Mouse (Mus musculus) MEL (cell line): Measurements from ENCODE around the gene Acad10.
"Not testable (repeated sequence)": the region's sequence is repeated elsewhere in the genome, so short reads cannot be mapped to it uniquely, and the experiment has no call there.

Experiments
- GATA1 ChIP-seq: IDR thresholded peaks from 2 replicates; pipeline ENCODE4 v1.6.1; 2011; ENCODE audit warnings: low read depth, low read length, improper control_type of control experiment
- HCFC1 ChIP-seq: IDR thresholded peaks from 2 replicates; pipeline ENCODE4 v1.6.1; 2012; ENCODE audit warnings: low read depth, mild to moderate bottlenecking, inconsistent platforms, low read length, improper control_type of control experiment, moderate library complexity

DNA sequence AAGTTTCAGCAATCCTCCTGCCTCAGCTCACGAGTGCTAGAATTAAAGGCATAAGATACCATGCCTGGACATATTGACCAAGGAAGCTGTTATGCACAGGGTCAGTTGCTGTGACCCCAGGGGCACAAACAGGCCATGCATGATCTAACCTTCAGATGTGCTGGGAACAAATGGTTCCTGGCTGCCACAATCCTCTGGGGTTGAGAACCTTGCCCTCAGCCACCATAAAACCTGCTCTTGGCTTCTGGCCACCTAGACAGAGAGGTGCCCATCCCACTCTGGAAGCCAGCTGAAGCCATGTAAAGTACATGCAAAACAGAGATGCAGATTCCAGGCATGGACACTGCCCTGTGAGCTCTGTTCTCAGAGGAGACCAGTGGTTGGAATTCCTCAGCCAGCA is 56.5 kb downstream of the Acad10 start:
- TF ChIP-seq HCFC1, GATA1: not testable (repeated sequence)
